Mouse (Mus musculus) kidney, postnatal 0 days (tissue): Measurements from ENCODE around the gene Rnf220. TPM values are rescaled to one million over a fixed set of nuclear protein-coding genes. Genes with fewer than 3 reads are reported as not detected.

Source experiments
- ATAC-seq: fragments of 200-750 bp; cut with Nextera tagmentation; replicated peaks from 2 replicates; pipeline ENCODE4 v1.8.0; 2017; ENCODE audit warnings: low read depth, moderate number of reproducible peaks, moderate TSS enrichment, moderate library complexity; ENCODE audit not compliant: low FRiP score
- DNase-seq: peaks from one replicate; pipeline ENCODE4 v3.0.0-alpha.2; 2016; ENCODE audit warnings: low spot score
- H3K27ac ChIP-seq: fragments of 300-500 bp; sonication (generic); 2 replicates; pipeline ENCODE4 v1.5.1; 2014; ENCODE audit warnings: mild to moderate bottlenecking
- H3K27me3 ChIP-seq: fragments of 300-500 bp; sonication (generic); 2 replicates; pipeline ENCODE4 v1.6.1; 2014; ENCODE audit warnings: low read length, mixed read lengths; ENCODE audit not compliant: insufficient read depth
- H3K36me3 ChIP-seq: fragments of 300-500 bp; sonication (generic); 2 replicates; pipeline ENCODE4 v1.6.1; 2014; ENCODE audit warnings: low read length, mixed read lengths; ENCODE audit not compliant: insufficient read depth
- H3K4me1 ChIP-seq: fragments of 300-500 bp; sonication (generic); replicated peaks from 2 replicates; pipeline ENCODE4 v1.6.1; 2014; ENCODE audit warnings: antibody characterized with exemption, low read length, mixed read lengths; ENCODE audit not compliant: insufficient read depth
- H3K4me2 ChIP-seq: fragments of 300-500 bp; sonication (generic); 2 replicates; pipeline ENCODE4 v1.6.1; 2014; ENCODE audit warnings: mild to moderate bottlenecking, low read length, moderate library complexity, mixed read lengths
- H3K4me3 ChIP-seq: fragments of 300-500 bp; sonication (generic); replicated peaks from 2 replicates; pipeline ENCODE4 v1.5.1; 2014; ENCODE audit warnings: low read depth, low read length
- H3K9ac ChIP-seq: fragments of 300-500 bp; sonication (generic); 2 replicates; pipeline ENCODE4 v1.6.1; 2014; ENCODE audit warnings: low read depth, low read length
- H3K9me3 ChIP-seq: fragments of 300-500 bp; sonication (generic); replicated peaks from 2 replicates; pipeline ENCODE4 v1.6.1; 2016; ENCODE audit warnings: low read length, inconsistent platforms, mixed read lengths
- CTCF ChIP-seq: IDR thresholded peaks from 2 replicates; pipeline ENCODE4 v1.5.1; 2016; ENCODE audit warnings: antibody characterized with exemption, low read depth, mild to moderate bottlenecking, moderate library complexity
- WGBS: fragments of 180-500 bp; shearing (Covaris S2); extraction: QIAGEN DNeasy Blood & Tissue Kit; methylation state at CpG from one replicate; pipeline ENCODE4 v1.1.7; 2014; 5-methylcytosine and 5-hydroxymethylcytosine counted together
- polyA plus RNA-seq: library from polyadenylated mRNA; unstranded; fragments of >200 nt; fragmentation: Nextera tagmentation; extraction: Ambion mirVana; gene quantifications from 2 replicates; pipeline ENCODE4 v1.2.1, GENCODE M21; 2015

The Rnf220 gene
- polyA plus RNA-seq, 1 experiment from 2014 or later = 62.1 TPM

- H3K4me3 ChIP-seq = no peak overlapping the region
- H3K27me3 ChIP-seq = peaks cover 72% of the 10 kb centered on the region
- H3K4me2 ChIP-seq = no peak overlapping the region
- ATAC-seq = no peak
- H3K27ac ChIP-seq = no peak overlapping the region
- no peak for TF ChIP-seq CTCF
- no peak overlapping the region for H3K9ac ChIP-seq
- H3K36me3 ChIP-seq = no peaks in the 10 kb centered on the region
- 44% methylated on average over 6 of the region's 6 CpGs for WGBS
- no peaks in the 10 kb centered on the region for H3K9me3 ChIP-seq
- peaks cover 13% of the 10 kb centered on the region; the same call in 1 of the 2 replicates for H3K4me1 ChIP-seq
- DNase-seq = no peak
Observed at GRCm38 (mm10) chr4:117491840-117492239, 5.0 kb downstream of the Rnf220 start.

- Histone ChIP-seq H3K27ac (no peak overlapping the region), H3K9me3 (no peaks in the 10 kb centered on the region), H3K36me3 (no peaks in the 10 kb centered on the region), H3K27me3 (peaks cover 84% of the 10 kb centered on the region), H3K9ac (no peak overlapping the region), H3K4me2 (no peak overlapping the region), H3K4me3 (no peak overlapping the region), H3K4me1 (peaks cover 9% of the 10 kb centered on the region; the same call in 1 of the 2 replicates)
- DNase-seq (no peak), ATAC-seq (no peak)
- no peak for TF ChIP-seq CTCF
- 85% methylated on average over 14 of the region's 14 CpGs for WGBS
Observed at GRCm38 (mm10) chr4:117489975-117490374, 6.9 kb downstream of the Rnf220 start.

- H3K9ac ChIP-seq = no peak overlapping the region
- ATAC-seq = no peak
Observed at GRCm38 (mm10) chr4:117489566-117489965, 7.3 kb downstream of the Rnf220 start.

GRCm38 (mm10) chr4:117487471-117487870, 9.4 kb downstream of the Rnf220 start:
- DNase-seq (no peak), ATAC-seq (no peak)
- peaks cover 8% of the 10 kb centered on the region for H3K4me1 ChIP-seq
- no peaks in the 10 kb centered on the region for H3K9me3 ChIP-seq
- peaks cover 69% of the 10 kb centered on the region for H3K27me3 ChIP-seq
- H3K9ac ChIP-seq = no peak overlapping the region
- H3K36me3 ChIP-seq = no peaks in the 10 kb centered on the region
- no peak overlapping the region for H3K4me3 ChIP-seq
- no peak overlapping the region for H3K27ac ChIP-seq
- no peak overlapping the region for H3K4me2 ChIP-seq
- no peak for TF ChIP-seq CTCF
- 49% methylated on average over 6 of the region's 6 CpGs for WGBS

More at GRCm38 (mm10) chr4:117489566-117489965, 7.3 kb downstream of the Rnf220 start:
- TF ChIP-seq CTCF = no peak
- Histone ChIP-seq H3K4me3 (no peak overlapping the region), H3K9me3 (no peaks in the 10 kb centered on the region), H3K4me1 (peaks cover 10% of the 10 kb centered on the region), H3K36me3 (no peaks in the 10 kb centered on the region), H3K27me3 (peaks cover 80% of the 10 kb centered on the region), H3K27ac (no peak overlapping the region), H3K4me2 (no peak overlapping the region)
- 87% methylated on average over 9 of the region's 9 CpGs for WGBS
- no peak for DNase-seq

GRCm38 (mm10) chr4:117486188-117486587, 10.7 kb downstream of the Rnf220 start:
- DNase-seq (no peak), ATAC-seq (no peak)
- H3K27me3 ChIP-seq = peaks cover 61% of the 10 kb centered on the region
- no peak overlapping the region for H3K4me2 ChIP-seq
- peaks cover 8% of the 10 kb centered on the region for H3K4me1 ChIP-seq
- no peaks in the 10 kb centered on the region for H3K9me3 ChIP-seq
- no peak overlapping the region for H3K27ac ChIP-seq
- no peak overlapping the region for H3K9ac ChIP-seq
- H3K36me3 ChIP-seq = no peaks in the 10 kb centered on the region
- 81% methylated on average over 7 of the region's 7 CpGs for WGBS
- no peak overlapping the region for H3K4me3 ChIP-seq
- no peak for TF ChIP-seq CTCF

- Histone ChIP-seq H3K4me1 (peaks cover 8% of the 10 kb centered on the region), H3K4me2 (peak overlapping the region; percentile 88), H3K4me3 (peak overlapping the region; percentile 45), H3K9me3 (no peaks in the 10 kb centered on the region), H3K27me3 (peaks cover 52% of the 10 kb centered on the region), H3K27ac (no peak overlapping the region), H3K9ac (no peak overlapping the region), H3K36me3 (no peaks in the 10 kb centered on the region)
- ATAC-seq = peak; percentile 68; the same call in 1 of the 2 replicates
- whole genome bisulfite sequencing = 31% methylated on average over 13 of the region's 13 CpGs
- DNase-seq = peak; percentile 70
- no peak for TF ChIP-seq CTCF
Observed at GRCm38 (mm10) chr4:117485045-117485780, 11.6 kb downstream of the Rnf220 start.
